Mouse (Mus musculus): Measurements from ENCODE around the gene H2al2a. TPM values are rescaled to one million over a fixed set of nuclear protein-coding genes. Genes with fewer than 3 reads are reported as not detected.
A peak's percentile ranks its signal among the peaks of the same experiment; 100 is the strongest.
"Not testable (repeated sequence)": the region's sequence is repeated elsewhere in the genome, so short reads cannot be mapped to it uniquely, and the experiment has no call there.

Gene H2al2a
- polyA plus RNA-seq, 1 experiment from 2014 or later, result not detected

DNA sequence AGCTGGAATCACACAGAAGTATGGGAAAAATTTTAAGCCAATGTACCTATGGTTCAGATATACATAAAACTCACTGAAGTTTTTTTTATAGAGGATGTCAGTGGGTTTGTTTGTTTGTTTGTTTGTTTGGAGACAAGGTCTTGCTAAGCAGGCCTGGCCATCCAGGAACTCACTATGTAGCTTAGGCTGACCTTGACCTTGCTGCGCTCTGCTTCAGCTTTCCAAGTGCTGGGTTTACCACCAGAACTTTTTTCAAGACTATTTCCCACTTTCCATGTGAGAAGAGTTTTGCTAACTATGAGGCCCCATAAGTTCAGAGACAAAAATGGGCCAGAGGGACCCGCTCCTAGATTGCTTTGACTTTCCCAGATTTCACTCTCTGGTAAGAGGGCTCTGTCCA is 23.9 kb downstream of the H2al2a start:
- no peaks in the 10 kb centered on the region for H3K36me3 ChIP-seq
- H3K4me2 ChIP-seq (replicated peaks), result no peak overlapping the region
- 84% methylated on average over 2 of the region's 2 CpGs for WGBS
- no peak for ATAC-seq (ENCODE audit: low FRiP score, low read depth)
- H3K4me1 ChIP-seq, result peaks cover 18% of the 10 kb centered on the region
- H3K9ac ChIP-seq, result no peak overlapping the region
- H3K9me3 ChIP-seq, result no peaks in the 10 kb centered on the region
- H3K4me3 ChIP-seq, result no peak overlapping the region
- no peaks in the 10 kb centered on the region for H3K27me3 ChIP-seq
- H3K27ac ChIP-seq, result no peak overlapping the region

- Histone ChIP-seq H3K4me3 (no peak overlapping the region), H3K9me3 (no peaks in the 10 kb centered on the region), H3K4me1 (peaks cover 18% of the 10 kb centered on the region), H3K27me3 (no peaks in the 10 kb centered on the region), H3K27ac (no peak overlapping the region; the same call in 1 of the 2 replicates), H3K36me3 (no peaks in the 10 kb centered on the region), H3K9ac (no peak overlapping the region), H3K4me2 (replicated peaks) (no peak overlapping the region)
- no peak for ATAC-seq (ENCODE audit: low FRiP score, low read depth)
- WGBS, result 50% methylated on average over 6 of the region's 6 CpGs
These were observed 25.4 kb downstream of the H2al2a start for GRCm38 (mm10) chr2:17971407-17971806.

GRCm38 (mm10) chr2:17970662-17971061 is 26.1 kb downstream of the H2al2a start:
- ATAC-seq (ENCODE audit: low FRiP score, low read depth), result no peak
- no peaks in the 10 kb centered on the region for H3K9me3 ChIP-seq
- no peak overlapping the region for H3K4me3 ChIP-seq
- H3K27me3 ChIP-seq, result no peaks in the 10 kb centered on the region
- no peaks in the 10 kb centered on the region for H3K36me3 ChIP-seq
- peaks cover 18% of the 10 kb centered on the region for H3K4me1 ChIP-seq
- H3K9ac ChIP-seq, result no peak overlapping the region
- H3K4me2 ChIP-seq (replicated peaks), result no peak overlapping the region
- WGBS, result 50% methylated on average over 1 of the region's 1 CpGs
- no peak overlapping the region for H3K27ac ChIP-seq

DNA sequence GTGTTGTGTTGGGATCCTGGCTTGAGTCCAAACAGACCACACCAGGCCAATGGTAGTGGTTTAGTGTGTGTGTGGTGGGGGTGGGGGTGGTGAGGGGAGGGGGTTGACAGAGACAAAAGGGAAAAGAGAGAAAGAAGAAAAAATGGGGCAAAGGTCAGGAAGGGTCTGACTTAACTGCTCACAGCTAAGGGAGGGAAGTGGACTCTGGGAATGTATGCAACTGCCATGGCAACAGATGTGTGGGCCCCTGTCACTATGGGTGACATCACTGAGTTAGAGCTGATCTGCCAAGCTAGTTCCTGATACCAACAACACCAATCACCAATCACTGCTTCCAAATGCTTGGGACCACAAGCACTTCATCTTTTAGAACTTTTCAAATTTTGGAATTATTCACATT is 26.6 kb downstream of the H2al2a start:
- Histone ChIP-seq H3K9ac (no peak overlapping the region), H3K4me2 (replicated peaks) (no peak overlapping the region), H3K27me3 (no peaks in the 10 kb centered on the region), H3K4me3 (no peak overlapping the region), H3K9me3 (no peaks in the 10 kb centered on the region), H3K27ac (no peak overlapping the region), H3K36me3 (no peaks in the 10 kb centered on the region), H3K4me1 (peaks cover 18% of the 10 kb centered on the region)
- ATAC-seq (ENCODE audit: low FRiP score, low read depth), result peak; percentile 70; the same call in 1 of the 2 replicates

GRCm38 (mm10) chr2:17968571-17968970 is 28.2 kb downstream of the H2al2a start:
- 83% methylated on average over 2 of the region's 2 CpGs for WGBS
- H3K9me3 ChIP-seq, result no peaks in the 10 kb centered on the region

DNA sequence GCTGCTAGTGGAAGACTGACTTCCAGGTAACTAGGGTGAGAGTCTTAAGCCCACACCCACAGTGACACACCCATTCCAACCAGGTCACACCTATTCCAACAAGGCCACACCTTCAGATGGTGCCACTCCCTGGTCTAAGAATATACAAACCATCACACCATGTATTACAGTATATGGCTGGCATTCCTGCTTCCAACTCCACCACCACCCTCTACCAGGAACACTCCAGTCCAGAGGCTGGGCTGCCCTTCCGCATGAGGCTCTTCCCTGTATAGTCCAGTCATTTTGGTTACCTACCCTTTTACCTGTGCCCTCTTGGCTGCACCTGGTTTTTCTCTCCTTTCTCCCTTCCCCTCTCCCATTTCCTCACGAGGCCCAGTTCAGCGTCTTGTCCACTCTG is 28.7 kb downstream of the H2al2a start:
- WGBS, result 69% methylated on average over 3 of the region's 3 CpGs
- ATAC-seq (ENCODE audit: low FRiP score, low read depth); H3K27me3 ChIP-seq; H3K9me3 ChIP-seq; H3K9ac ChIP-seq; H3K4me3 ChIP-seq; H3K27ac ChIP-seq; H3K36me3 ChIP-seq; H3K4me2 ChIP-seq (replicated peaks); H3K4me1 ChIP-seq: not testable (repeated sequence)

More at GRCm38 (mm10) chr2:17968571-17968970, 28.2 kb downstream of the H2al2a start:
- H3K9ac ChIP-seq, result no peak overlapping the region
- H3K27me3 ChIP-seq, result no peaks in the 10 kb centered on the region
- no peak overlapping the region for H3K4me2 ChIP-seq (replicated peaks)
- no peaks in the 10 kb centered on the region for H3K36me3 ChIP-seq
- H3K4me3 ChIP-seq, result no peak overlapping the region
- peaks cover 12% of the 10 kb centered on the region; the same call in 1 of the 2 replicates for H3K4me1 ChIP-seq
- ATAC-seq (ENCODE audit: low FRiP score, low read depth), result no peak
- no peak overlapping the region for H3K27ac ChIP-seq

GRCm38 (mm10) chr2:17959501-17959900 is 37.3 kb downstream of the H2al2a start:
- Histone ChIP-seq H3K4me2 (replicated peaks) (no peak overlapping the region), H3K9me3 (peaks cover 11% of the 10 kb centered on the region; the same call in 1 of the 2 replicates), H3K27ac (no peak overlapping the region; the same call in 1 of the 2 replicates), H3K36me3 (no peaks in the 10 kb centered on the region), H3K27me3 (no peaks in the 10 kb centered on the region), H3K4me1 (peaks cover 3% of the 10 kb centered on the region; the same call in 1 of the 2 replicates), H3K9ac (no peak overlapping the region), H3K4me3 (no peak overlapping the region)
- ATAC-seq (ENCODE audit: low FRiP score, low read depth), result no peak
- 53% methylated on average over 1 of the region's 1 CpGs for WGBS

- Histone ChIP-seq H3K4me3 (no peak overlapping the region), H3K4me1 (peaks cover 11% of the 10 kb centered on the region), H3K4me2 (replicated peaks) (no peak overlapping the region), H3K27me3 (no peaks in the 10 kb centered on the region), H3K36me3 (no peaks in the 10 kb centered on the region), H3K27ac (no peak overlapping the region), H3K9ac (no peak overlapping the region), H3K9me3 (no peaks in the 10 kb centered on the region)
- no peak for ATAC-seq (ENCODE audit: low FRiP score, low read depth)
- WGBS, result 67% methylated on average over 3 of the region's 3 CpGs
These were observed 49.9 kb downstream of the H2al2a start for GRCm38 (mm10) chr2:17946875-17947274.

Other genes starting within 250 kb of the H2al2a start
- gene A930004D18Rik, start 40.8 kb upstream of the H2al2a start, polyA plus RNA-seq (2015; fragmentation: Nextera tagmentation; extraction: Ambion mirVana), result 15.3 and 19.4 TPM in 2 replicates
- 12.2 and 14.9 TPM in 2 replicates for gene Skida1, start 52.1 kb upstream of the H2al2a start, polyA plus RNA-seq (2015; fragmentation: Nextera tagmentation; extraction: Ambion mirVana)
- gene Mllt10, start 58.3 kb upstream of the H2al2a start, polyA plus RNA-seq (2015; fragmentation: Nextera tagmentation; extraction: Ambion mirVana), result 68.1 and 72.2 TPM in 2 replicates

Data from limb, embryonic 13.5 days (tissue).